Mouse (Mus musculus): ENCODE data around the gene Rgs9. TPM values are rescaled to one million over a fixed set of nuclear protein-coding genes. Genes with fewer than 3 reads are reported as not detected.

The Rgs9 gene
- polyA plus RNA-seq, 1 experiment from 2014 or later: 6.5 TPM

DNA sequence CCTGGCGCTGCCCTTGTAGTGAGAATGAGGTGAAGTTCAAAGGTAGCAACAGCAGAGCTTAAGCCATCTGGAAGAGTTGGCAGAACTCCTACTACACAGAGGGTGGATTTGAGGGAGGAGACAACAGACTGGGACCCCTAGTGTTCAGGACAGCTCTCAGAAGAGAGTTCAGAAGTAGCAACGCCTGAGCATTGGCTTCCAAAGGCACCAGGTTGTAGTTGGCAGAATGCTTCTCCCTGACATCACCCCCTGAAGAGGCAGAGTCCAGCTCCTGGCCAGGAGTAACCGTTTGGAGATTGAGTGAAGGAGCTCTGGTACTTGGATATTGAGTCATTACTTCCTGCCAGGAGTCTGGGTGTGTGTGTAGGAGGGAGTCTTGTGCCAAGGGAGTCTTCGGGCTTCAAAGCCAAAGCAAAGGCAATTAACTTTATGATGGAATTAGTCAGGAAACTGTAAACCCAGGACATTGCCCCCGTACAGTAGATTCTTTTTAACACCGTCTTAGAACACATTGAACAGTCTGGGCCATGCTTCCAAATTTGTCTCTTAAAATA is 110.2 kb downstream of the Rgs9 start:
- H3K9ac ChIP-seq (replicated peaks): no peak overlapping the region
- H3K9me3 ChIP-seq: no peaks in the 10 kb centered on the region
- H3K4me1 ChIP-seq: no peaks in the 10 kb centered on the region
- no peaks in the 10 kb centered on the region for H3K27me3 ChIP-seq
- 80% methylated on average over 6 of the region's 6 CpGs for WGBS
- ATAC-seq (replicated peaks): no peak
- H3K4me3 ChIP-seq: no peak overlapping the region
- no peak overlapping the region for H3K27ac ChIP-seq (replicated peaks)
- no peak overlapping the region for H3K4me2 ChIP-seq (replicated peaks)
- H3K36me3 ChIP-seq: no peaks in the 10 kb centered on the region

GRCm38 (mm10) chr11:109181118-109181517 is 116.8 kb downstream of the Rgs9 start:
- Histone ChIP-seq H3K9me3 (no peaks in the 10 kb centered on the region), H3K27ac (replicated peaks) (no peak overlapping the region), H3K4me1 (no peaks in the 10 kb centered on the region), H3K36me3 (no peaks in the 10 kb centered on the region), H3K4me3 (no peak overlapping the region), H3K9ac (replicated peaks) (no peak overlapping the region), H3K27me3 (no peaks in the 10 kb centered on the region), H3K4me2 (replicated peaks) (no peak overlapping the region)
- ATAC-seq (replicated peaks): no peak
- 80% methylated on average over 7 of the region's 7 CpGs for WGBS

DNA sequence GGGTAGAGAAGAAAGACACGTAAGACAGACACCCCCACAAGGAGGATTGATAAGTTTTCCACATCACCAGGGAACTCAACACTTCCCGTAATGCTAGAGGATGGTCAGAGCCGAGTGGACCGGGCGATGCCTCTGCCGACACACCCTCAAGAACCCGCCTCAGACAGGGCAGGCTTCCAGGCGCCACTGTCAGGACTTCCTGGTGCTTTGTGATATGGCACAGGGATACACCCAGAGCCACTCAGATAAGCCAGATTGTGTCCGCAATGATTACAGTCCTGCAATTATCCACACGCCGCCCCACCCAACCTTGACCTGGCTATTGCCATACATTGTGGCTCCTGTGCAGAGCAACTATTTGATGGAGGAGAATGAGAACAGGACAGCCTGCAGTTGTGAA is 117.6 kb downstream of the Rgs9 start:
- Histone ChIP-seq H3K27ac (replicated peaks) (no peak overlapping the region), H3K4me1 (no peaks in the 10 kb centered on the region), H3K36me3 (no peaks in the 10 kb centered on the region), H3K4me2 (replicated peaks) (no peak overlapping the region), H3K27me3 (no peaks in the 10 kb centered on the region), H3K4me3 (no peak overlapping the region), H3K9me3 (no peaks in the 10 kb centered on the region), H3K9ac (replicated peaks) (no peak overlapping the region)
- no peak for ATAC-seq (replicated peaks)
- 94% methylated on average over 11 of the region's 11 CpGs for WGBS

DNA sequence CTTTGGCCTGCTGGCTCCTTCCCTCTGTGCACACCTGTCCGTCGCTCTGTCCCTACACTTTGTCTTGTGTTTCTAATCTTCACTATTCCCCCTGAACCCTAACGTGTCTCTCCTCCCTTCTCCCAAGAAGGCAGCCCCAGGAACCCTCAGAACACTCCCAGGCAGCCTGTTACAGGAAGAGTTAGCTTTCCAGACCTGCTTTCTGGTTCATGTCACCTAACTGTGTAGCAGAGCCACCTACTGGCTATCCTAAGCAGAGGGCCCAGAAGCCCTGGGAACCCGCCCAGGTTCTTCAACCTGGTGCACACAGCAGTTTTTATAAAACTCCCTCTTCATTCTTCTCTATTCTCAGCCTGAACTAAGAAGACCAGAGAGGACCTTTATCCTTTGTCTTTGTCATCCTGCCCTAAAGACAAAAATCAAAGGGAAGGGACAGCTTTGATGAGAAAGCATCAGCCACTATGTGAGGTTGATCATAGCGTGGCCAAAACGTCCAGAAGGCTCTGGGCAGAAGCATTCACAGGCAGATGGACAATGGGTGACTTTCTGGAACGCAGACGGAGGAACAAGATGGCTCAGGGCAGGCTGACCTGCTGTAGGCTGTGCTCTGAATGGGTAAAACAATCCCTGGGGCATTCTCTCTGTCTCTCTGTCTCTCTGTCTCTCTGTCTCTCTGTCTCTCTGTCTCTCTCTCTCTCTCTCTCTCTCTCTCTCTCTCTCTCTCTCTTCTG is 119.0 kb downstream of the Rgs9 start:
- ATAC-seq (replicated peaks): no peak
- WGBS: 55% methylated on average over 8 of the region's 8 CpGs
- H3K4me3 ChIP-seq: no peak overlapping the region
- H3K36me3 ChIP-seq: no peaks in the 10 kb centered on the region
- H3K4me1 ChIP-seq: no peaks in the 10 kb centered on the region
- no peak overlapping the region for H3K9ac ChIP-seq (replicated peaks)
- no peaks in the 10 kb centered on the region for H3K9me3 ChIP-seq
- H3K4me2 ChIP-seq (replicated peaks): no peak overlapping the region
- no peak overlapping the region for H3K27ac ChIP-seq (replicated peaks)
- H3K27me3 ChIP-seq: no peaks in the 10 kb centered on the region

- Histone ChIP-seq H3K4me1 (no peaks in the 10 kb centered on the region), H3K27me3 (no peaks in the 10 kb centered on the region), H3K4me3 (no peak overlapping the region), H3K9me3 (no peaks in the 10 kb centered on the region), H3K4me2 (replicated peaks) (no peak overlapping the region), H3K36me3 (no peaks in the 10 kb centered on the region), H3K9ac (replicated peaks) (no peak overlapping the region), H3K27ac (replicated peaks) (no peak overlapping the region)
- WGBS: 85% methylated on average over 8 of the region's 8 CpGs
- ATAC-seq (replicated peaks): no peak
Measured at GRCm38 (mm10) chr11:109175376-109175969, 122.5 kb downstream of the Rgs9 start.

Other genes with a start within 250 kb of the Rgs9 start
- not detected in 2 replicates for gene E030025P04Rik, start 153.8 kb downstream of the Rgs9 start, polyA plus RNA-seq (2015; fragmentation: Nextera tagmentation; extraction: Ambion mirVana)
- gene Gna13, start 64.7 kb upstream of the Rgs9 start, polyA plus RNA-seq (2015; fragmentation: Nextera tagmentation; extraction: Ambion mirVana): 17.4 and 18.5 TPM in 2 replicates
- gene 9930022D16Rik, start 115.8 kb upstream of the Rgs9 start, polyA plus RNA-seq (2015; fragmentation: Nextera tagmentation; extraction: Ambion mirVana): not detected in 2 replicates
- 67.3 and 72.6 TPM in 2 replicates for gene Amz2, start 127.8 kb upstream of the Rgs9 start, polyA plus RNA-seq (2015; fragmentation: Nextera tagmentation; extraction: Ambion mirVana)
- 4.0 and 6.0 TPM in 2 replicates for gene Arsg, start 175.2 kb upstream of the Rgs9 start, polyA plus RNA-seq (2015; fragmentation: Nextera tagmentation; extraction: Ambion mirVana)
- 3.7 and 5.1 TPM in 2 replicates for gene Slc16a6, start 175.5 kb upstream of the Rgs9 start, polyA plus RNA-seq (2015; fragmentation: Nextera tagmentation; extraction: Ambion mirVana)

Measured in forebrain, embryonic 15.5 days (tissue).